Mouse (Mus musculus): ENCODE results near the gene Cgas. TPM values are rescaled to one million over a fixed set of nuclear protein-coding genes. Genes with fewer than 3 reads are reported as not detected.

Gene Cgas
- polyA plus RNA-seq (2021; fragmentation: Nextera tagmentation), result 0.25 and 0.32 TPM in 2 replicates
- long read RNA-seq, experiment 1, full-length matches to known transcripts, result 2 of 3 reads
- long read RNA-seq, experiment 1, partial matches to known transcripts, result 0 of 3 reads
- long read RNA-seq, experiment 1, other reads (novel, unspliced or antisense), result 1 of 3 reads
- long read RNA-seq, experiment 2, result 0 reads

GRCm38 (mm10) chr9:78442579-78443392, at the start of gene Cgas:
Gene Cgas (minus strand): TSS chr9:78443237.

DNA sequence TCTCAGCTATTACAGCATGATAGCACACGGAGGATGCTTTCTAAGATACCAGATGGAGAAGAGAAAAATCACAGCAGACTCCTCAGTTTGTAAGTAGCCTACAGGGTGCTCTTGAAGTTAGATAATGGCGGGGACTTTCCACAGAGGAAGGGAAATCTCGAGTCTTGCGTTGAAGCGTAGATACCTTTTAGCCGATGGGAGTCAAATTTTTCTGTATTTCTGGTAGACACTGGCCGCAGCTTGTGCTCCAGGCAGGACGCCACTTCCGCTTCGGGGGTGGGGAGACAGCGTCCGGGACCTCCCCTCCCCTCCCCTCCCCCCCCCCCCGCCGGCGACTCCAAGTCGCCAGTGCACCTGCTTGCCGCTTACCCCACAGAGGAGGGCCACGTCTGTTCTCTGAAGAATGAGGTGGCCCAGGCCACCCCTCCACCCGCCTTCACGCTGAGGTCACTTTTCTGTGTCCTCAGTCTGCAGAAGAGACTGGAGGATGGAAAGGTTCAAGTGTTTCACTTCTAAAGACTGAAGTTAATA, 45.9 kb upstream of the Cgas start, which contains the start of gene Eef1a1:
Gene Eef1a1 (minus strand): TSS at position 262 of the 531 bp plus-strand sequence.

GRCm38 (mm10) chr9:78447973-78448873, 5.2 kb upstream of the Cgas start, which contains the start of the genes Mto1 and Gm17324:
Gene Mto1 (plus strand): TSS chr9:78448208.
Gene Gm17324 (minus strand): TSS chr9:78448786.

GRCm38 (mm10) chr9:78395630-78396351, 47.2 kb downstream of the Cgas start, which contains the start of gene Ddx43:
Gene Ddx43 (plus strand): TSS chr9:78395777.

Other genes starting within 250 kb of the Cgas start
- not detected in 2 replicates for gene Gsta1, start 212.6 kb downstream of the Cgas start, polyA plus RNA-seq (2021; fragmentation: Nextera tagmentation)
- gene Gm3776, start 186.1 kb downstream of the Cgas start, polyA plus RNA-seq (2021; fragmentation: Nextera tagmentation), result not detected in 2 replicates
- gene Gm10639, start 153.3 kb downstream of the Cgas start, polyA plus RNA-seq (2021; fragmentation: Nextera tagmentation), result 0.19 TPM in 1 of 2 replicates, not detected in the other
- not detected in 2 replicates for gene Omt2a, start 128.4 kb downstream of the Cgas start, polyA plus RNA-seq (2021; fragmentation: Nextera tagmentation)
- gene Omt2b, start 115.6 kb downstream of the Cgas start, polyA plus RNA-seq (2021; fragmentation: Nextera tagmentation), result not detected in 2 replicates
- gene Gsta2, start 87.4 kb downstream of the Cgas start, polyA plus RNA-seq (2021; fragmentation: Nextera tagmentation), result 1.1 and 1.4 TPM in 2 replicates
- gene Dppa5a, start 75.1 kb downstream of the Cgas start, polyA plus RNA-seq (2021; fragmentation: Nextera tagmentation), result not detected in 2 replicates
- not detected in 2 replicates for gene Ooep, start 64.5 kb downstream of the Cgas start, polyA plus RNA-seq (2021; fragmentation: Nextera tagmentation)
- gene Ddx43, start 47.5 kb downstream of the Cgas start, polyA plus RNA-seq (2021; fragmentation: Nextera tagmentation), result 0.06 TPM in 1 of 2 replicates, not detected in the other
- 19.6 and 25.4 TPM in 2 replicates for gene Mto1, start 5.0 kb upstream of the Cgas start, polyA plus RNA-seq (2021; fragmentation: Nextera tagmentation)
- gene Gm17324, start 5.5 kb upstream of the Cgas start, polyA plus RNA-seq (2021; fragmentation: Nextera tagmentation), result 1.0 and 1.3 TPM in 2 replicates
- 1,241 and 1,476 TPM in 2 replicates for gene Eef1a1, start 45.9 kb upstream of the Cgas start, polyA plus RNA-seq (2021; fragmentation: Nextera tagmentation)
- gene Slc17a5, start 144.8 kb upstream of the Cgas start, polyA plus RNA-seq (2021; fragmentation: Nextera tagmentation), result 12.6 and 16.3 TPM in 2 replicates
- gene Cd109, start 172.3 kb upstream of the Cgas start, polyA plus RNA-seq (2021; fragmentation: Nextera tagmentation), result 0.14 and 0.23 TPM in 2 replicates